Mouse (Mus musculus): Measurements from ENCODE around the gene Dr1. TPM values are rescaled to one million over a fixed set of nuclear protein-coding genes. Genes with fewer than 3 reads are reported as not detected.
"Not testable (repeated sequence)": the region's sequence is repeated elsewhere in the genome, so short reads cannot be mapped to it uniquely, and the experiment has no call there.

Gene Dr1
- polyA plus RNA-seq, 1 experiment from 2014 or later: 44.7 TPM

GRCm38 (mm10) chr5:108271345-108271744 is 2.6 kb downstream of the Dr1 start:
- not testable (repeated sequence) for H3K27ac ChIP-seq; H3K36me3 ChIP-seq; ATAC-seq (ENCODE audit: borderline replicate concordance, extremely low read depth, low FRiP score, low TSS enrichment); H3K27me3 ChIP-seq; H3K9ac ChIP-seq; H3K9me3 ChIP-seq
- Histone ChIP-seq H3K4me3 (peak overlapping the region; percentile 14; the same call in 1 of the 2 replicates), H3K4me1 (peaks cover 16% of the 10 kb centered on the region), H3K4me2 (peak overlapping the region; percentile 76)
- 90% methylated on average over 6 of the region's 6 CpGs for WGBS

DNA sequence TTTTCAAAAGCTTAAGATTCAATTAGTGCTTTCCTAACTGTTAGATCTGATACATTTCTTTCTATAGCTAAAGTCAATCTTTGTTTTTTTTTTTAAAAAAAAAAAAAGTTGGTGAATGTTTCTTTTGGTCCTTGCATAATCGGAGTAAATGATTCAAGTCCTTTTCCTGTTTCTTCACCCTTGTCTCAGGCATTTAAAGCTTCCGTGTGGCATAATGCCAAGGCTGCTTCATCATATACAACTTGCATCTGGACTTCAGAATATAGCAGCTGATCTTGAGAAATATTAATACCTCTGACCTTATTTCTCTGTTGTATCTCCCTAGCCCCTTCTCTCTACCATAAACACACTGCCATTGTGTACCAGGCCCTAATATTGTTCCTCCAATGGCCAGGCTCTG is 18.3 kb downstream of the Dr1 start:
- Histone ChIP-seq H3K9ac (no peak overlapping the region), H3K36me3 (no peaks in the 10 kb centered on the region), H3K4me3 (no peak overlapping the region), H3K27ac (no peak overlapping the region), H3K4me2 (no peak overlapping the region), H3K27me3 (no peaks in the 10 kb centered on the region), H3K9me3 (no peaks in the 10 kb centered on the region), H3K4me1 (no peaks in the 10 kb centered on the region)
- 54% methylated on average over 2 of the region's 2 CpGs for WGBS
- ATAC-seq (ENCODE audit: borderline replicate concordance, extremely low read depth, low FRiP score, low TSS enrichment): no peak

DNA sequence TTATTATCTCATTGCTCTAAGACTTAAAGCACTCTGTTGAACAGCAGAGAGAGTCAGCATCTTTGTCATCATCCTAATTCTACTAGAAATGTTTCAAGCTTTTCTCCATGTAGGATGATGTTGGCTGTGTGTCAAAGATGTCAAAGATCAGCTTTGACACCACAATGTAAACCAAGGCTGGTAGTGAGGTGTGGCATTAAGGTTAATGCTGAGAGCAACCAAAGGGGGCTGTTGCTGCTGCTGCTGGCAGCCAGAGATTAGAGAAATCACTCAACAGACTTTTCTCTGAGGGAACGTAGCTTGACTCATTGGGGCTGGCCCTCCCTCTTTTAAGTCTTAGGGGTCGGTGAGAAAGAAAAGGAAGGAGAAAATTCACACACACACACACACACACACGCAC is 32.9 kb downstream of the Dr1 start:
- H3K4me1 ChIP-seq: no peaks in the 10 kb centered on the region
- ATAC-seq (ENCODE audit: borderline replicate concordance, extremely low read depth, low FRiP score, low TSS enrichment): no peak
- H3K9ac ChIP-seq: no peak overlapping the region
- no peaks in the 10 kb centered on the region for H3K27me3 ChIP-seq
- no peak overlapping the region for H3K27ac ChIP-seq
- 46% methylated on average over 3 of the region's 3 CpGs for WGBS
- no peaks in the 10 kb centered on the region for H3K36me3 ChIP-seq
- no peak overlapping the region for H3K4me2 ChIP-seq
- no peak overlapping the region for H3K4me3 ChIP-seq
- H3K9me3 ChIP-seq: no peaks in the 10 kb centered on the region

DNA sequence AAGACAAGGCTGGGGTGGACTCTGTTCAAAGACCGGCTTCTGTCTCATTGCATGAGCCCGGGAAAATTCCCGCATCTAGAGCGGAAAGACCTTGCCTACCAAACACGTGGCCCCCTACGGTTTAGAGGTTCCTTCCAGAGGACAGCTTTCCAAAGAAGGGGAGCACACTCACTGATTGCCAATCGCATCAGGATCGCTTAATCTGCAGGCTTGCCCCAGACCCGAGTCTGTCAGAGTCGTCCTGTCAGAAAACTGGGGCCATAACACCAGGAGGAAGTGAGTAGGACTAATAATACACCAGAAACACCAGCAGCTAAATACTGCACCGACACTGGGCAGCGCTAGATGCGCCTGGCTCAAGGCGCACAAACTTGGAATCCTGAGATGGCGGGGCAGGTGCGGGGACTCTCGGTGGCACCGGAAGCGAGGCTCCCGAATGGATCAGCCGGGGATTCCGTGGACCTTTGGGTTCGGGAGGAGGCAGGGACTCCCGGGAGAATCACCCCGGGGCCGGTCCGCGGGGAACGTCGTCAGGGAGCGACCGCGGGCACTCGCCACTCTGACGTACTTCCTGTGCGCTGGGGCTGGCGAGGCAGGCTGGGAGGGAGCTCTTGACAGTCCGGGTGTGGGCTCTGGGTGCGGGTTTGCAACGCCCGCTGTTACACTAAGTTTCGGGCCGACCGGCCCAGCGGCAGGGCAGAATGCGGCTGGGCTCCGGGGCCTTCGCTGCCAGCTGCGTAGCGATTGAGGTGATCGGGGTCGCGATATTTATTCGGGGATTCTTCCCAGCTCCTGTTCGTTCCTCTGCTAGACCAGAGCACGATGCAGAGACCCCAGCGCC is 43.7 kb downstream of the Dr1 start, which contains the start of gene Pigg:
Pigg (plus strand) TSS at position 386 of the 841 bp plus-strand sequence.
- Histone ChIP-seq H3K27me3 (no peaks in the 10 kb centered on the region), H3K4me2 (peak within 1 kb of the TSS; percentile 88), H3K9me3 (no peaks in the 10 kb centered on the region), H3K4me1 (peaks cover 9% of the 10 kb centered on the region), H3K4me3 (peak within 1 kb of the TSS; percentile 73), H3K9ac (peak within 1 kb of the TSS; percentile 73), H3K27ac (peak within 1 kb of the TSS; percentile 75), H3K36me3 (no peaks in the 10 kb centered on the region)
- ATAC-seq (ENCODE audit: borderline replicate concordance, extremely low read depth, low FRiP score, low TSS enrichment): peak; percentile 99
- under 1% methylated on average over 57 of the region's 57 CpGs for WGBS

- ATAC-seq (ENCODE audit: borderline replicate concordance, extremely low read depth, low FRiP score, low TSS enrichment): no peak
- peak overlapping the region; percentile 73 for H3K9ac ChIP-seq
- WGBS: 5% methylated on average over 16 of the region's 16 CpGs
- H3K27me3 ChIP-seq: no peaks in the 10 kb centered on the region
- H3K36me3 ChIP-seq: no peaks in the 10 kb centered on the region
- peak overlapping the region; percentile 73 for H3K4me3 ChIP-seq
- no peak overlapping the region for H3K27ac ChIP-seq
- no peaks in the 10 kb centered on the region for H3K9me3 ChIP-seq
- peak overlapping the region; percentile 88 for H3K4me2 ChIP-seq
- H3K4me1 ChIP-seq: peaks cover 9% of the 10 kb centered on the region
Observed at GRCm38 (mm10) chr5:108313065-108313860, 44.6 kb downstream of the Dr1 start.

Other genes with a start within 250 kb of the Dr1 start
- 92.0 and 108 TPM in 2 replicates for gene Mtf2, start 203.2 kb upstream of the Dr1 start, polyA plus RNA-seq (2015; fragmentation: Nextera tagmentation; extraction: Ambion mirVana)
- 34.8 and 35.4 TPM in 2 replicates for gene Tmed5, start 136.3 kb upstream of the Dr1 start, polyA plus RNA-seq (2015; fragmentation: Nextera tagmentation; extraction: Ambion mirVana)
- gene Ccdc18, start 136.0 kb upstream of the Dr1 start, polyA plus RNA-seq (2015; fragmentation: Nextera tagmentation; extraction: Ambion mirVana): 10.9 and 14.3 TPM in 2 replicates
- 6.6 and 6.7 TPM in 2 replicates for gene Pigg, start 43.7 kb downstream of the Dr1 start, polyA plus RNA-seq (2015; fragmentation: Nextera tagmentation; extraction: Ambion mirVana)
- gene Gm42517, start 99.0 kb downstream of the Dr1 start, polyA plus RNA-seq (2015; fragmentation: Nextera tagmentation; extraction: Ambion mirVana): not detected in 2 replicates
- gene Pde6b, start 119.5 kb downstream of the Dr1 start, polyA plus RNA-seq (2015; fragmentation: Nextera tagmentation; extraction: Ambion mirVana): 0.32 and 0.39 TPM in 2 replicates
- 344 and 363 TPM in 2 replicates for gene Atp5k, start 165.6 kb downstream of the Dr1 start, polyA plus RNA-seq (2015; fragmentation: Nextera tagmentation; extraction: Ambion mirVana)
- gene Mfsd7a, start 180.0 kb downstream of the Dr1 start, polyA plus RNA-seq (2015; fragmentation: Nextera tagmentation; extraction: Ambion mirVana): 0.24 and 0.34 TPM in 2 replicates
- 17.2 and 19.3 TPM in 2 replicates for gene Pcgf3, start 192.3 kb downstream of the Dr1 start, polyA plus RNA-seq (2015; fragmentation: Nextera tagmentation; extraction: Ambion mirVana)

Data from lung, embryonic 15.5 days (tissue).